Mouse (Mus musculus): Measurements from ENCODE around the gene Glrx3. TPM values are rescaled to one million over a fixed set of nuclear protein-coding genes. Genes with fewer than 3 reads are reported as not detected.
"Not testable (repeated sequence)": the region's sequence is repeated elsewhere in the genome, so short reads cannot be mapped to it uniquely, and the experiment has no call there.

The Glrx3 gene
- polyA plus RNA-seq, 1 experiment from 2014 or later, result 328 TPM

GRCm38 (mm10) chr7:137414710-137415109 lies 22.7 kb upstream of the Glrx3 start:
- DNase-seq (ENCODE audit: low spot score) (no peak), ATAC-seq (ENCODE audit: insufficient number of reproducible peaks, low FRiP score, low TSS enrichment, low read depth) (no peak)
- H3K4me1 ChIP-seq (ENCODE audit: control insufficient read depth, insufficient read depth, low read length), result peaks cover 3% of the 10 kb centered on the region; the same call in 1 of the 2 replicates
- H3K27me3 ChIP-seq (ENCODE audit: control insufficient read depth, insufficient read depth, low read length), result no peaks in the 10 kb centered on the region
- no peak overlapping the region for H3K27ac ChIP-seq (replicated peaks; ENCODE audit: low read depth, low read length)
- H3K36me3 ChIP-seq (ENCODE audit: control insufficient read depth, insufficient read depth, low read length), result no peaks in the 10 kb centered on the region
- no peaks in the 10 kb centered on the region for H3K9me3 ChIP-seq (ENCODE audit: control insufficient read depth, low read length)
- H3K9ac ChIP-seq (ENCODE audit: low read length), result no peak overlapping the region
- WGBS, result 91% methylated on average over 7 of the region's 8 CpGs
- no peak overlapping the region for H3K4me3 ChIP-seq (ENCODE audit: low read depth, low read length)
- H3K4me2 ChIP-seq (ENCODE audit: low read depth, severe bottlenecking), result no peak overlapping the region

GRCm38 (mm10) chr7:137420550-137420949 lies 16.9 kb upstream of the Glrx3 start:
- H3K27me3 ChIP-seq (ENCODE audit: control insufficient read depth, insufficient read depth, low read length), result no peaks in the 10 kb centered on the region
- H3K4me1 ChIP-seq (ENCODE audit: control insufficient read depth, insufficient read depth, low read length), result no peaks in the 10 kb centered on the region
- 92% methylated on average over 2 of the region's 2 CpGs for WGBS
- ATAC-seq (ENCODE audit: insufficient number of reproducible peaks, low FRiP score, low TSS enrichment, low read depth) (no peak), DNase-seq (ENCODE audit: low spot score) (no peak)
- H3K36me3 ChIP-seq (ENCODE audit: control insufficient read depth, insufficient read depth, low read length), result no peaks in the 10 kb centered on the region
- no peak overlapping the region for H3K4me2 ChIP-seq (ENCODE audit: low read depth, severe bottlenecking)
- no peak overlapping the region for H3K27ac ChIP-seq (replicated peaks; ENCODE audit: low read depth, low read length)
- H3K4me3 ChIP-seq (ENCODE audit: low read depth, low read length), result no peak overlapping the region
- H3K9me3 ChIP-seq (ENCODE audit: control insufficient read depth, low read length), result no peaks in the 10 kb centered on the region
- no peak overlapping the region for H3K9ac ChIP-seq (ENCODE audit: low read length)

- ATAC-seq (ENCODE audit: insufficient number of reproducible peaks, low FRiP score, low TSS enrichment, low read depth) (no peak), DNase-seq (ENCODE audit: low spot score) (no peak)
- Histone ChIP-seq H3K9me3 (ENCODE audit: control insufficient read depth, low read length) (no peaks in the 10 kb centered on the region), H3K4me1 (ENCODE audit: control insufficient read depth, insufficient read depth, low read length) (no peaks in the 10 kb centered on the region), H3K9ac (ENCODE audit: low read length) (no peak overlapping the region), H3K27ac (replicated peaks; ENCODE audit: low read depth, low read length) (no peak overlapping the region), H3K36me3 (ENCODE audit: control insufficient read depth, insufficient read depth, low read length) (no peaks in the 10 kb centered on the region), H3K4me2 (ENCODE audit: low read depth, severe bottlenecking) (no peak overlapping the region), H3K4me3 (ENCODE audit: low read depth, low read length) (no peak overlapping the region), H3K27me3 (ENCODE audit: control insufficient read depth, insufficient read depth, low read length) (no peaks in the 10 kb centered on the region)
- WGBS, result 90% methylated on average over 4 of the region's 4 CpGs
Observed at GRCm38 (mm10) chr7:137421236-137421635, 16.2 kb upstream of the Glrx3 start.

- no peak overlapping the region for H3K4me3 ChIP-seq (ENCODE audit: low read depth, low read length)
- H3K9me3 ChIP-seq (ENCODE audit: control insufficient read depth, low read length), result no peaks in the 10 kb centered on the region
- H3K27me3 ChIP-seq (ENCODE audit: control insufficient read depth, insufficient read depth, low read length), result no peaks in the 10 kb centered on the region
- H3K9ac ChIP-seq (ENCODE audit: low read length), result no peak overlapping the region
- H3K4me1 ChIP-seq (ENCODE audit: control insufficient read depth, insufficient read depth, low read length), result peaks cover 6% of the 10 kb centered on the region
- 58% methylated on average over 4 of the region's 4 CpGs for WGBS
- no peak for ATAC-seq (ENCODE audit: insufficient number of reproducible peaks, low FRiP score, low TSS enrichment, low read depth)
- H3K27ac ChIP-seq (replicated peaks; ENCODE audit: low read depth, low read length), result no peak overlapping the region
- DNase-seq (ENCODE audit: low spot score), result no peak
- no peak overlapping the region for H3K4me2 ChIP-seq (ENCODE audit: low read depth, severe bottlenecking)
- no peaks in the 10 kb centered on the region for H3K36me3 ChIP-seq (ENCODE audit: control insufficient read depth, insufficient read depth, low read length)
Observed at GRCm38 (mm10) chr7:137426693-137427092, 10.7 kb upstream of the Glrx3 start.

- ATAC-seq (ENCODE audit: insufficient number of reproducible peaks, low FRiP score, low TSS enrichment, low read depth) (no peak), DNase-seq (ENCODE audit: low spot score) (peak; percentile 46)
- WGBS, result 36% methylated on average over 13 of the region's 13 CpGs
- Histone ChIP-seq H3K9me3 (ENCODE audit: control insufficient read depth, low read length) (no peaks in the 10 kb centered on the region), H3K27ac (replicated peaks; ENCODE audit: low read depth, low read length) (0 out of 2 replicates have a peak overlapping the region, but pooled peaks have one; percentile 47), H3K4me1 (ENCODE audit: control insufficient read depth, insufficient read depth, low read length) (peaks cover 15% of the 10 kb centered on the region), H3K9ac (ENCODE audit: low read length) (no peak overlapping the region), H3K27me3 (ENCODE audit: control insufficient read depth, insufficient read depth, low read length) (no peaks in the 10 kb centered on the region), H3K4me3 (ENCODE audit: low read depth, low read length) (no peak overlapping the region), H3K36me3 (ENCODE audit: control insufficient read depth, insufficient read depth, low read length) (no peaks in the 10 kb centered on the region), H3K4me2 (ENCODE audit: low read depth, severe bottlenecking) (no peak overlapping the region)
Observed at GRCm38 (mm10) chr7:137431769-137432603, 5.4 kb upstream of the Glrx3 start.

- 76% methylated on average over 6 of the region's 6 CpGs for WGBS
- Histone ChIP-seq H3K4me2 (ENCODE audit: low read depth, severe bottlenecking) (peak overlapping the region; percentile 27; the same call in 1 of the 2 replicates), H3K4me3 (ENCODE audit: low read depth, low read length) (peak overlapping the region; percentile 89), H3K4me1 (ENCODE audit: control insufficient read depth, insufficient read depth, low read length) (peaks cover 9% of the 10 kb centered on the region), H3K9me3 (ENCODE audit: control insufficient read depth, low read length) (no peaks in the 10 kb centered on the region), H3K27ac (replicated peaks; ENCODE audit: low read depth, low read length) (no peak overlapping the region), H3K36me3 (ENCODE audit: control insufficient read depth, insufficient read depth, low read length) (no peaks in the 10 kb centered on the region), H3K27me3 (ENCODE audit: control insufficient read depth, insufficient read depth, low read length) (no peaks in the 10 kb centered on the region), H3K9ac (ENCODE audit: low read length) (no peak overlapping the region)
- DNase-seq (ENCODE audit: low spot score) (no peak), ATAC-seq (ENCODE audit: insufficient number of reproducible peaks, low FRiP score, low TSS enrichment, low read depth) (no peak)
Observed at GRCm38 (mm10) chr7:137436901-137437300, 513 bp upstream of the Glrx3 start.

GRCm38 (mm10) chr7:137438179-137438550 lies 751 bp downstream of the Glrx3 start:
- Histone ChIP-seq H3K4me2 (ENCODE audit: low read depth, severe bottlenecking) (peak overlapping the region; percentile 66), H3K4me3 (ENCODE audit: low read depth, low read length) (peak overlapping the region; percentile 89), H3K4me1 (ENCODE audit: control insufficient read depth, insufficient read depth, low read length) (peaks cover 2% of the 10 kb centered on the region; the same call in 1 of the 2 replicates), H3K9me3 (ENCODE audit: control insufficient read depth, low read length) (no peaks in the 10 kb centered on the region), H3K36me3 (ENCODE audit: control insufficient read depth, insufficient read depth, low read length) (no peaks in the 10 kb centered on the region), H3K27ac (replicated peaks; ENCODE audit: low read depth, low read length) (peak overlapping the region; percentile 10; the same call in 1 of the 2 replicates), H3K27me3 (ENCODE audit: control insufficient read depth, insufficient read depth, low read length) (no peaks in the 10 kb centered on the region), H3K9ac (ENCODE audit: low read length) (peak overlapping the region; percentile 90)
- ATAC-seq (ENCODE audit: insufficient number of reproducible peaks, low FRiP score, low TSS enrichment, low read depth) (no peak), DNase-seq (ENCODE audit: low spot score) (no peak)
- WGBS, result 6% methylated on average over 7 of the region's 7 CpGs

GRCm38 (mm10) chr7:137438962-137439361 lies 1.5 kb downstream of the Glrx3 start:
- not testable (repeated sequence) for H3K9me3 ChIP-seq (ENCODE audit: control insufficient read depth, low read length); ATAC-seq (ENCODE audit: insufficient number of reproducible peaks, low FRiP score, low TSS enrichment, low read depth); H3K27ac ChIP-seq (replicated peaks; ENCODE audit: low read depth, low read length); H3K36me3 ChIP-seq (ENCODE audit: control insufficient read depth, insufficient read depth, low read length); DNase-seq (ENCODE audit: low spot score); H3K4me1 ChIP-seq (ENCODE audit: control insufficient read depth, insufficient read depth, low read length); H3K27me3 ChIP-seq (ENCODE audit: control insufficient read depth, insufficient read depth, low read length); H3K4me3 ChIP-seq (ENCODE audit: low read depth, low read length); H3K9ac ChIP-seq (ENCODE audit: low read length)
- WGBS, result 85% methylated on average over 7 of the region's 7 CpGs
- peak overlapping the region; percentile 66; the same call in 1 of the 2 replicates for H3K4me2 ChIP-seq (ENCODE audit: low read depth, severe bottlenecking)

All from limb, embryonic 11.5 days (tissue).